ENCODE assay signal across 10 mouse cellular contexts in the genomic region with DNA sequence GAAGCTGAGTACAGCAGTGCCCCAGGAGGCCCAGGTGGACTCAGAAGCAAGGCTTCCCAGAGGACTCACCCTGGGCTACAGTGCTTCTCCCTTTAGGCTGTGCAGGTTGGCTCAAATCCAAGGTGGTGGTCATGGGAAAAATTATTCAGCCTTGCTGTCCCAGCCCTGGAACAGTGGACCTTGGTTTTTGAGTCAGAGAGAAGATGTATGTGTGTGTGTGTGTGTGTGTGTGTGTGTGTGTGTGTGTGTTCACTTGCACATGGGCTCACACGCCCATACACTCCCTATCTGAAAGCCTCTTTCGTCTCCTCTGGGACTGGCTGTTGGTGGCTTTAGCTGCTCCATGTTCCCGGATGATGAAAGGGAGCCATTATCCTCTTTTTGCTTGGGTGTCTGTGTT. TPM values are rescaled to one million over a fixed set of nuclear protein-coding genes. Genes with fewer than 3 reads are reported as not detected.
A peak's percentile ranks its signal among the peaks of the same experiment; 100 is the strongest.
DNase-seq lines count a peak whose midpoint lies in the region; ATAC-seq lines count a peak whose summit lies in the region.
"Had no signal": no experiment of that assay in that cellular context is flagged by ENCODE, and none has a peak within 500 bp of the region (broad histone marks: within the 10 kb centered on the region; RNA-seq: fewer than 3 reads in every experiment).

No protein-coding gene starts in this region.

- peaks cover 43% of the 10 kb centered on the region for H3K27me3 ChIP-seq in forebrain, embryonic 16.5 days (replicated peaks; ENCODE audit: control insufficient read depth, insufficient read depth, low read length)
- peaks cover 6% of the 10 kb centered on the region; the same call in 1 of the 2 replicates for H3K27me3 ChIP-seq in midbrain, embryonic 14.5 days (ENCODE audit: control insufficient read depth, insufficient read depth, low read length)
- no peaks in the 10 kb centered on the region; the same call in 1 of the 2 replicates for H3K27me3 ChIP-seq in liver, embryonic 11.5 days (replicated peaks; ENCODE audit: control insufficient read depth, insufficient read depth, low read length)

- H3K36me3 ChIP-seq in forebrain, embryonic 16.5 days (ENCODE audit: control insufficient read depth, insufficient read depth), result no peaks in the 10 kb centered on the region
- no peaks in the 10 kb centered on the region for H3K36me3 ChIP-seq in midbrain, embryonic 14.5 days (ENCODE audit: control insufficient read depth, insufficient read depth, low read length)
- no peaks in the 10 kb centered on the region for H3K36me3 ChIP-seq in liver, embryonic 11.5 days (ENCODE audit: control insufficient read depth, insufficient read depth, low read length)
- H3K36me3 ChIP-seq: G1E had no signal

- H3K4me1 ChIP-seq in forebrain, embryonic 16.5 days (replicated peaks; ENCODE audit: control insufficient read depth, insufficient read depth, low read length), result peaks cover 20% of the 10 kb centered on the region
- H3K4me1 ChIP-seq in midbrain, embryonic 14.5 days (ENCODE audit: control insufficient read depth, insufficient read depth, low read length), result peaks cover 26% of the 10 kb centered on the region
- no peaks in the 10 kb centered on the region; the same call in 1 of the 2 replicates for H3K4me1 ChIP-seq in liver, embryonic 11.5 days (replicated peaks; ENCODE audit: control insufficient read depth, insufficient read depth, low read length)

- no peaks in the 10 kb centered on the region for H3K9me3 ChIP-seq in forebrain, embryonic 16.5 days (ENCODE audit: control insufficient read depth, low read length)
- H3K9me3 ChIP-seq in midbrain, embryonic 14.5 days (ENCODE audit: control insufficient read depth, low read length), result no peaks in the 10 kb centered on the region
- H3K9me3 ChIP-seq in liver, embryonic 11.5 days (ENCODE audit: control insufficient read depth, low read length), result no peaks in the 10 kb centered on the region
- H3K9me3 ChIP-seq: G1E had no signal

- peak overlapping the region; percentile 38 for H3K27ac ChIP-seq in forebrain, embryonic 16.5 days (ENCODE audit: low read length)
- no peak overlapping the region for H3K27ac ChIP-seq in midbrain, embryonic 14.5 days (replicated peaks; ENCODE audit: low read depth, low read length)
- H3K27ac ChIP-seq in liver, embryonic 11.5 days (ENCODE audit: low read depth, low read length), result no peak overlapping the region
- H3K27ac ChIP-seq: macrophage had no signal

- DNase-seq in kidney, adult 9 months, result peak; percentile 11
- DNase-seq in kidney, adult 18-20 months, result no peak
- DNase-seq in adrenal gland, adult 8-10 months, result peak; percentile 73
- DNase-seq in midbrain, embryonic 14.5 days, result peak; percentile 61
- DNase-seq in c-Kit-positive CD71-positive TER-119-positive erythroid progenitor cells, embryonic 14.5 days (ENCODE audit: low spot score), result no peak
- no peak for DNase-seq in liver, embryonic 11.5 days (ENCODE audit: low spot score)
- DNase-seq: cerebellum, adult 11 months had no signal

- 3% methylated on average over 3 of the region's 3 CpGs for WGBS in forebrain, embryonic 16.5 days
- WGBS in midbrain, embryonic 14.5 days, result 8% methylated on average over 3 of the region's 3 CpGs
- 67% methylated on average over 3 of the region's 3 CpGs for WGBS in liver, embryonic 11.5 days

- H3K4me2 ChIP-seq in forebrain, embryonic 16.5 days (ENCODE audit: low read length), result no peak overlapping the region
- H3K4me2 ChIP-seq in midbrain, embryonic 14.5 days (ENCODE audit: low read length), result peak overlapping the region; percentile 38
- H3K4me2 ChIP-seq in liver, embryonic 11.5 days, result no peak overlapping the region

- no peak overlapping the region for H3K9ac ChIP-seq in forebrain, embryonic 16.5 days (replicated peaks; ENCODE audit: low read depth, low read length)
- H3K9ac ChIP-seq in midbrain, embryonic 14.5 days (replicated peaks; ENCODE audit: low read length), result no peak overlapping the region
- H3K9ac ChIP-seq in liver, embryonic 11.5 days (ENCODE audit: low read depth, low read length), result no peak overlapping the region

- no peak overlapping the region for H3K4me3 ChIP-seq in forebrain, embryonic 16.5 days (replicated peaks; ENCODE audit: low read length)
- no peak overlapping the region for H3K4me3 ChIP-seq in midbrain, embryonic 14.5 days (replicated peaks; ENCODE audit: low read depth, low read length)
- no peak overlapping the region for H3K4me3 ChIP-seq in liver, embryonic 11.5 days (ENCODE audit: low read depth, low read length)

- peak; percentile 19; the same call in 1 of the 2 replicates for ATAC-seq in forebrain, embryonic 16.5 days
- peak; percentile 31; the same call in 1 of the 2 replicates for ATAC-seq in midbrain, embryonic 14.5 days (ENCODE audit: low FRiP score, low TSS enrichment)
- ATAC-seq in liver, embryonic 11.5 days (replicated peaks; ENCODE audit: low FRiP score), result no peak

RNA-seq across cellular contexts. Expression of a gene that starts 16.4 kb away (rescaled TPM):
- total RNA-seq in adrenal gland, adult 8-10 months (2022), result 1 to 10 TPM; 3.4 to 8.5 (median 5.7) TPM
- polyA plus RNA-seq in forebrain, embryonic 16.5 days (2015; fragmentation: Nextera tagmentation; extraction: Ambion mirVana), result 0.30 TPM in 1 of 2 replicates, not detected in the other
- polyA plus RNA-seq in midbrain, embryonic 14.5 days (2014; fragmentation: Nextera tagmentation; extraction: Ambion mirVana), result 0.42 TPM in 1 of 2 replicates, not detected in the other
- 0.30 and 0.53 TPM in 2 replicates for polyA plus RNA-seq in liver, embryonic 11.5 days (2014; fragmentation: Nextera tagmentation; extraction: Ambion mirVana)
- total RNA-seq: G1E had no signal
- polyA plus RNA-seq: G1E had no signal

RNA-seq across cellular contexts. Expression of a gene that starts 46.5 kb away (rescaled TPM):
- 10 to 100 TPM; 30.6 to 41.2 (median 34.7) TPM for total RNA-seq in adrenal gland, adult 8-10 months (2022)
- 5.4 and 5.5 TPM in 2 replicates for polyA plus RNA-seq in forebrain, embryonic 16.5 days (2015; fragmentation: Nextera tagmentation; extraction: Ambion mirVana)
- polyA plus RNA-seq in midbrain, embryonic 14.5 days (2014; fragmentation: Nextera tagmentation; extraction: Ambion mirVana), result 4.4 and 5.0 TPM in 2 replicates
- polyA plus RNA-seq in liver, embryonic 11.5 days (2014; fragmentation: Nextera tagmentation; extraction: Ambion mirVana), result 3.1 and 4.1 TPM in 2 replicates
- total RNA-seq: G1E had no signal

Comparison
In these comparisons a context has a peak if more than half of its experiments do, and no peak if none do; other contexts are left out.
1. DNase-seq: peak in kidney, adult 9 months (single experiment), adrenal gland, adult 8-10 months (single experiment) and midbrain, embryonic 14.5 days (single experiment); none in kidney, adult 18-20 months (single experiment), c-Kit-positive CD71-positive TER-119-positive erythroid progenitor cells, embryonic 14.5 days (single experiment) and liver, embryonic 11.5 days (single experiment).